Mouse (Mus musculus) embryonic fibroblast, embryonic 13.5 days (primary cell): ENCODE measurements around the gene Smarcd2.

ENCODE experiments used
- CTCF ChIP-seq: IDR thresholded peaks from 2 replicates; pipeline ENCODE4 v1.5.1; 2011; ENCODE audit warnings: mild to moderate bottlenecking, control low read depth, low read length, moderate library complexity, borderline replicate concordance; ENCODE audit not compliant: insufficient read depth
- POLR2A ChIP-seq: IDR thresholded peaks from 2 replicates; pipeline ENCODE4 v1.6.1; 2011; ENCODE audit warnings: low read depth, mild to moderate bottlenecking, control low read depth, low read length, moderate library complexity

- TF ChIP-seq POLR2A: no peak
- no peak for TF ChIP-seq CTCF
Measured at GRCm38 (mm10) chr11:106271794-106272643, 753 bp downstream of the Smarcd2 start.
